ENCODE assay signal across 8 mouse cellular contexts in genomic region chr7:37934770-37935182, GRCm38 (mm10).
DNase-seq lines count a peak whose midpoint lies in the region; ATAC-seq and TF ChIP-seq lines count a peak whose summit lies in the region.

No protein-coding gene starts in this region.

- no peaks in the 10 kb centered on the region; the same call in 1 of the 2 replicates for H3K9me3 ChIP-seq in intestine, embryonic 14.5 days (ENCODE audit: control insufficient read depth, low read length)
- H3K9me3 ChIP-seq in intestine, embryonic 15.5 days = no peaks in the 10 kb centered on the region
- H3K9me3 ChIP-seq in ES-E14 (ENCODE audit: control insufficient read depth, insufficient read depth, low read depth, low read length) = no peaks in the 10 kb centered on the region
- no peaks in the 10 kb centered on the region for H3K9me3 ChIP-seq in hindbrain, embryonic 13.5 days

- H3K9ac ChIP-seq in intestine, embryonic 14.5 days (ENCODE audit: low read length) = no peak overlapping the region
- no peak overlapping the region for H3K9ac ChIP-seq in intestine, embryonic 15.5 days
- H3K9ac ChIP-seq in ES-E14 (ENCODE audit: insufficient read depth, low read depth, low read length, poor library complexity, severe bottlenecking) = no peak overlapping the region
- no peak overlapping the region for H3K9ac ChIP-seq in hindbrain, embryonic 13.5 days

- in situ Hi-C loops in ES-E14 (cut with MboI; ENCODE audit: low sequenced_read_pairs in 2 of 2, unreplicated experiment in 2 of 2) = no loop called here

- 31% methylated on average over 5 of the region's 5 CpGs for WGBS in intestine, embryonic 14.5 days
- WGBS in intestine, embryonic 15.5 days = 25% methylated on average over 5 of the region's 5 CpGs
- WGBS in hindbrain, embryonic 13.5 days = 6% methylated on average over 5 of the region's 5 CpGs

- ATAC-seq in intestine, embryonic 14.5 days (replicated peaks; ENCODE audit: low FRiP score, low TSS enrichment, low read depth) = no peak
- no peak for ATAC-seq in intestine, embryonic 15.5 days
- ATAC-seq in hindbrain, embryonic 13.5 days (ENCODE audit: low FRiP score) = peak; percentile 73
- no peak for ATAC-seq in monocyte, adult 5-6 weeks (replicated peaks; ENCODE audit: insufficient number of reproducible peaks, low FRiP score, low TSS enrichment, poor library complexity, severe bottlenecking)

- H3K27ac ChIP-seq in intestine, embryonic 14.5 days (ENCODE audit: low read depth) = no peak overlapping the region
- no peak overlapping the region for H3K27ac ChIP-seq in intestine, embryonic 15.5 days
- H3K27ac ChIP-seq in ES-E14 (ENCODE audit: insufficient read depth, low read depth, low read length, poor library complexity, severe bottlenecking) = no peak overlapping the region
- peak overlapping the region; percentile 45 for H3K27ac ChIP-seq in hindbrain, embryonic 13.5 days

- no peak overlapping the region for H3K4me2 ChIP-seq in intestine, embryonic 14.5 days (ENCODE audit: low read length)
- H3K4me2 ChIP-seq in intestine, embryonic 15.5 days (replicated peaks) = no peak overlapping the region
- H3K4me2 ChIP-seq in hindbrain, embryonic 13.5 days = no peak overlapping the region

- no peaks in the 10 kb centered on the region for H3K36me3 ChIP-seq in intestine, embryonic 14.5 days (ENCODE audit: control insufficient read depth, insufficient read depth, low read length)
- H3K36me3 ChIP-seq in intestine, embryonic 15.5 days = peaks cover 2% of the 10 kb centered on the region; the same call in 1 of the 2 replicates
- H3K36me3 ChIP-seq in ES-E14 (ENCODE audit: control insufficient read depth, insufficient read depth, low read length, poor library complexity, severe bottlenecking) = peaks cover 6% of the 10 kb centered on the region; the same call in 1 of the 2 replicates
- H3K36me3 ChIP-seq in hindbrain, embryonic 13.5 days = 0 out of 2 replicates have a peak, but pooled peaks cover 4% of the 10 kb centered on the region

- H3K4me1 ChIP-seq in intestine, embryonic 14.5 days (replicated peaks; ENCODE audit: control insufficient read depth, insufficient read depth, low read length) = peaks cover 22% of the 10 kb centered on the region
- H3K4me1 ChIP-seq in intestine, embryonic 15.5 days (replicated peaks) = peaks cover 23% of the 10 kb centered on the region
- H3K4me1 ChIP-seq in ES-E14 (ENCODE audit: control insufficient read depth in 2 of 2, insufficient read depth in 2 of 2, low read length in 2 of 2, poor library complexity in 1 of 2) = peaks cover 0 to 5% of the 10 kb centered on the region in 2 experiments; a peak in 3 of 4 replicates
- peaks cover 33% of the 10 kb centered on the region for H3K4me1 ChIP-seq in hindbrain, embryonic 13.5 days (replicated peaks)

- no peaks in the 10 kb centered on the region for H3K27me3 ChIP-seq in intestine, embryonic 14.5 days (replicated peaks; ENCODE audit: control insufficient read depth, insufficient read depth, low read length)
- H3K27me3 ChIP-seq in intestine, embryonic 15.5 days (replicated peaks) = no peaks in the 10 kb centered on the region
- H3K27me3 ChIP-seq in hindbrain, embryonic 13.5 days = no peaks in the 10 kb centered on the region

- peak; percentile 63 for DNase-seq in intestine, embryonic 14.5 days (ENCODE audit: low spot score)
- peak; percentile 27 for DNase-seq in ES-E14 (ENCODE audit: low read depth, low spot score)
- DNase-seq in cerebellum, postnatal 25 days = peak; percentile 63 to 79
- DNase-seq in lung, postnatal 25 days (ENCODE audit: low spot score) = peak; percentile 23
- peak; percentile 69 for DNase-seq in testis, postnatal 10 days (ENCODE audit: low spot score)

- H3K4me3 ChIP-seq in intestine, embryonic 14.5 days (ENCODE audit: low read depth, low read length) = no peak overlapping the region
- no peak overlapping the region for H3K4me3 ChIP-seq in intestine, embryonic 15.5 days (replicated peaks)
- H3K4me3 ChIP-seq in ES-E14 (ENCODE audit: insufficient read depth in 1 of 2, low read depth in 1 of 2, low read length in 2 of 2, poor library complexity in 1 of 2, severe bottlenecking in 1 of 2) = no peak overlapping the region
- no peak overlapping the region for H3K4me3 ChIP-seq in hindbrain, embryonic 13.5 days

TF ChIP-seq in ES-E14, 5 proteins besides CTCF, POLR2A, EP300 and RAD21:
- TF ChIP-seq MAFK (IDR thresholded peaks at IDR 0.05; ENCODE audit: insufficient read depth, low read depth, low read length) = 0 out of 2 replicates have a peak, but pooled peaks have one; percentile 34
- TF ChIP-seq HCFC1 (IDR thresholded peaks at IDR 0.05; ENCODE audit: borderline replicate concordance, insufficient read depth, low read length) = no peak
- no peak for TF ChIP-seq ZC3H11A (IDR thresholded peaks at IDR 0.05; ENCODE audit: borderline replicate concordance, low read depth, low read length)
- TF ChIP-seq ZNF384 (IDR thresholded peaks at IDR 0.05; ENCODE audit: low read depth, low read length) = peak; percentile 71
- no peak for TF ChIP-seq CHD2 (IDR thresholded peaks at IDR 0.05; ENCODE audit: low read depth, low read length)
